Mouse (Mus musculus) cerebellum, adult (tissue): ENCODE measurements at regions not wholly inside any gene's neighbourhood (a gene's known extent, or its start where the extent isn't known, plus 50 kb on each side); places are given as distances from the start of the nearest gene placed in this dataset.
A peak's percentile ranks its signal among the peaks of the same experiment; 100 is the strongest.

Experiments
- ATAC-seq: cut with Nextera tagmentation; 2 replicates; pipeline ENCODE4 v1.9.2; 2017; ENCODE audit warnings: mild to moderate bottlenecking, moderate library complexity, mixed read lengths; ENCODE audit not compliant: insufficient number of reproducible peaks, low FRiP score, low TSS enrichment

GRCm38 (mm10) chr3:83663716-83664115 is 102.4 kb upstream of the Sfrp2 start:
- no peak for ATAC-seq

DNA sequence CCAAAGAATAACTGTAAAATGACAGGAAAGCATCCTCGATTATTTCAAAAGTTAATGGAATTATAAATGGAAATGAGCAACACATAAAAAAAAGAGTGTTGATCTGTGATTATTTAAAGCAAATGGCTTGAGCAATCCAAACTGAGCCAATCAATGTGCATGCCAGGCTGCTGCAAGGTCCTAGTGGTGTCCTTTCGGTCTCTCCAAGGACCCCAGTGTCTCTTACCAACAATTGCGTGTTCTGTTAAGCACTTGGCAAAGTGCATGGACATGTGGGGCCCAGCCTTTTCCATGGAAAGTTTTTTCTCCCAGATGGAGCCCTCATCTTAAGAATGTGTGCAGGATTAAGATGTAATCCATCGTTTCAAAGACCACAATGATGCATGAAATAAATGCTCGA is 90.0 kb upstream of the Sfrp2 start:
- no peak for ATAC-seq

GRCm38 (mm10) chr3:83686611-83687010 is 79.5 kb upstream of the Sfrp2 start:
- no peak for ATAC-seq

- no peak for ATAC-seq
These were observed 78.6 kb upstream of the Sfrp2 start for GRCm38 (mm10) chr3:83687503-83687902.

DNA sequence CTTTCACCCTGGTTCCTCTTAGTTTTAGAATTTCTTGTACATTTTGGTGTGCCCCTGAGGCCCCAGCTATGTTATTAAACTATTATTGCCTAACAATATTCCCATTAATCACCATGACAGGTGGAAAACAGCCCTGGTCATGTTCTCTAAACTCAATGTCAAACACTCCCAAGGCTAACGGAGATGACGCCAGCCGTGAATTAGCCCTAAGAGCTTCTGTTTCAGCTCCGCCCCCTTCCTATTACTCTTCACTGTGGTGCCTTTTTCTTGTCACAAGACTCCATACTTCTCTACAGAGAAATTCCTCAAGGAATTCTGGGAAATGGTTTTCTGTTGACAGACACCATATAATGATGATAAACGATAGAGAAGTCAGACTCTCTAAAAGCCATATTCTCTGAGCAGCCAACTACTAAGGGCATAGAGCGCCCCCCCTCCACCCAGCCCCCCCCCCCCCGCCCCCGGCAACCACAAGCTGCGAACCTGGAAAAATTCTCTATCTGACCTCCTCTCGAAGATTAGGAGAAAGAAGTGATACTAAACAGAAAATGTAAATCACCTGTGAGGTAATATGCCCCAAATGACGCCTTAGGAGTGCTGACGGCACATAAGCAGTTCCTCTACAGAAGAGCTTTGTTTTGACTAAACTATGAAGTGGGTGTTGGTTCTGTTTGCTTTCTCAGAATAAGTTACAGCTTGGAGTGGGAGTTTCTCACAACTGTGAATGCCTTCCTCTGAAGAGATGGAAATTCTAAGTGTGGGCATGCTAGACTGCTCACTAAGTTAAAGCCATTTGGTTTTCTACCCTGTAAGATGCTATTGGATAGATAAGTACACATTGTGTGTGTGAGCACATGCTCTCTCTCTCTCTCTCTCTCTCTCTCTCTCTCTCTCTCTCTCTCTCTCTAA is 76.8 kb upstream of the Sfrp2 start:
- no peak for ATAC-seq

- no peak for ATAC-seq
These were observed 71.6 kb upstream of the Sfrp2 start for GRCm38 (mm10) chr3:83694505-83694904.

DNA sequence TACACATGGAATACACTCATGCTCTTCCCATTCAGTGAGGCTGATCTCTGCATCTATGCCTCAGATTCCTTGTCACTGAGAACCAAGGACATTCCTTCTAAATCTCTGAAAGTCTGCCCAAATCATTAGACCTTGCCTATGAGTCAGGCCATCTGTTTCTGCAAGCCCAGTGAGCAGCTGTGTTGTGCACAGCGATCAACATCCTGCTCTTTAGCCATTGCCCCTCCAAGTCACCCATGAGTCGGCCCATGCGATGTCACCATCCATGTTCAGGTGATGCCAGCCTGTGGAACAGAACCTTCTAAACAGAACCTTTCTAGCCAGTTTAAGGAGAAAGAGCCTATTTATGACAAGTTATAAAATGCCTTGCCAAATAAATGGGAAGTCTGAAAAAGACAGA is 66.4 kb upstream of the Sfrp2 start:
- no peak for ATAC-seq

DNA sequence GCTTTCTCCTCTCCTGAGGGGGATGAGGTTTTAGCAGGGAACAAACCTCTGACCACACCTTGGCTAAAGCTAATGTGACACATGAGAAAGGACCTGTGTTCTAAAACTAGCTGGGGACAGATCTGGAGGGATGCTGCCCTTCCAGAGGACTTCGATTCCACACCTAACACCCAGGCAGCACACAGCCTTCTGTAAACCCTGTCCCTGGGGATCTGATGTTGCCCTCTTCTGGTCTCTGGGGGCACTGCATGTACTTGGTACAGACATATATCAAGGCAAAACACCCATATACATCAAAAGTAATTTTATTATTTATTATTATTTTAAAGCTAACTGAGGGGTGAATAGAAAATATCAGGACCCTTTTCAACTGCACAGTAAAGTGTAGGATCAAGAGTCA is 65.0 kb upstream of the Sfrp2 start:
- ATAC-seq: 0 out of 2 replicates have a peak, but pooled peaks have one; percentile 45

DNA sequence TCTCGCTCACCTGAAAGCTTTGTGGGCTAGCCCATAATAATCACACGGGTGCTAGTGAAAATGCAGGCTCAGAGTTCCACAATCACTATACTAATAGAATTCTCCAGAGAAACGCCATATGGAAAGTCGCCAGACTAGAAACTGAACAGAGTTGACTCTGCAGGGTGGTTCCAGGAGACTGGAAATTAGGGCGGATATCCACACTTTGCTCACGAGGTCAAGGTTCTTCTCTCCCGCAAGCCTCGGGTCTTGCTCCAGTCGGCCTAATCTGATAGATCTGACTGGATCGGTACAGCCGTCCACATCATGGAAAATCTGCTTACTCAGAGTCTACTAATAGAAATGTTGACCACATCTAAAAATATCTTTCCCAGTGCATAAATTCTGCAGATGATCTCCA is 61.6 kb upstream of the Sfrp2 start:
- no peak for ATAC-seq

DNA sequence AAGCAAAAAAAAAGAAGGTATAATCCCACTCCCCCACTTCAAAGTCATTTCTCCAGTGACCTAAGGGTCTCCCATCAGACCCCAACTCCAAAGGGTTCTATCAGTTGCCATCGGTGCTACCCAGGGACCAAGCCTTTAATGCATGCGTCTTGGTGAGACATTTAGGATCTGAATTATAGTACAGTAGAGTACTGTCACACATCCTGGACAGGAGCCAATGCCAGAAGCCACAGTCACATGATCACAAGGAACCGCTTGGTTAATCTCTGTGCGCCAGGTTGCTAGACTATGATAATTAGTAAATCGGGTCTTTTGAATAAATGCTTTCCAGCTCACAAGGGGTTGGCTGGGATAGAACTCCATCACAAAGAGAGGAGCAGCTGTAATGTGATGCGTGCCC is 60.9 kb upstream of the Sfrp2 start:
- no peak for ATAC-seq

GRCm38 (mm10) chr3:83706531-83707243 is 59.4 kb upstream of the Sfrp2 start:
- no peak for ATAC-seq

DNA sequence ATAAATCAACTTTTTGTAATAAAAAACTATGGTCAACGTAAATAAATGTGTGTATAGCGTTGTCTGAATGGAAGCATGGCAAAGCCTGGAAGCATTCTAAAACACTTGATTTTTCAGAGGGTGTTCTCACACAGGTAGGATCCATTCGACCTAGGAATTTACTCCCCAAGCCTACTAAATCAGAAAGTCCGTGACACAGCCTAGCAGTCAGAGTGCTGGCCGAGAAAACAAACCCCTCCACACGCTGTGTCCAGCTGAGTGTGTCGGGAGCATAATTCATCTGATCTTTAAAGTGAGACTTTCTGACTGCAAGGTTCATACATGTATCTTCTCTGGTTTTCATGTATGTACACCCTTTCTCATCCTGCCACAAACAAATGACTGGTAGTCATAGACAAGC is 58.8 kb upstream of the Sfrp2 start:
- ATAC-seq: no peak

- ATAC-seq: no peak
These were observed 57.1 kb upstream of the Sfrp2 start for GRCm38 (mm10) chr3:83708973-83709372.

DNA sequence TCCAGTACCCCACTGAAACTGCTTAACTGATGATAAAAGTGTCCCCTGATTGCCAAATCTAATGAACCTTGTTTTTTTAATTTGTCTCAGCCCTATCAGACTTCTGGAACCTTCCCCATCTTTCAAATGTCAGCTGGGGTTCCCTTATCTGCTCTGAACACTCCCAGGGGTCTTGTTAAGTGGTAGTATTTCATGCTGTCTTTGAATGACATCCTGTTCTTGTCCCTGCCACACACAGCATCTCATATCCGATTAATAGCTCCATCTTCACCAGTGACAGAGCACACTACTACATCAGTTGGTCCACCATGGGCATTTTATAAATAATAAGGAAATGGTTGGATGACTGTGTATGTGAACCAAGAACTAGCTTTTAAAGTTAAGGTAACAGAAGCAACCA is 56.6 kb upstream of the Sfrp2 start:
- no peak for ATAC-seq

DNA sequence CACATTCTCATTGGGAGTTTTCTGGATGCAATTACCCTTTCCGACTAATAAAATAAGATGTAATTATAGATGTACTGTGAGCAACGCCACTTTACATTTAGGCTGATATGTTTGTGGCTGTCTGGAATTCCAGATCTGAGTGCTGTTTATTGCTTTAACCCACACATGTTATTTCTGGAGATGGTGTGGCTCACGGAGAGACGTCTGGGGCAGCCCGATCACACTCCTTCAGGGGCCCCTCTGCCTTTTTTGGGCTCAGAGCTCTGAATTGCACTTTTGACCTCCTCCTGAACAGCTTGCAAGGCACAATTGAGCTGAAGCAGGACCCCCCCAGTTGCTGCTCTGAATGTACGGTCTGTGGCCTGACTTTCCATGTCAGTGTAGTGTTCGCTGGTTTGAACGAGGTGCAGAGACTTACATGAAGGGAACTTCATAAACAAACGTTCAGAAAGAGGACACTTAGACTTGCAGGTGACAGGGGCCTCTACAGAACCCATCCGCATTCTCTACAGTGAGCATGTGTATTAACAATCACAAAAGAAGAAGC is 55.1 kb upstream of the Sfrp2 start:
- ATAC-seq: no peak

GRCm38 (mm10) chr3:83712355-83712754 is 53.8 kb upstream of the Sfrp2 start:
- ATAC-seq: no peak

DNA sequence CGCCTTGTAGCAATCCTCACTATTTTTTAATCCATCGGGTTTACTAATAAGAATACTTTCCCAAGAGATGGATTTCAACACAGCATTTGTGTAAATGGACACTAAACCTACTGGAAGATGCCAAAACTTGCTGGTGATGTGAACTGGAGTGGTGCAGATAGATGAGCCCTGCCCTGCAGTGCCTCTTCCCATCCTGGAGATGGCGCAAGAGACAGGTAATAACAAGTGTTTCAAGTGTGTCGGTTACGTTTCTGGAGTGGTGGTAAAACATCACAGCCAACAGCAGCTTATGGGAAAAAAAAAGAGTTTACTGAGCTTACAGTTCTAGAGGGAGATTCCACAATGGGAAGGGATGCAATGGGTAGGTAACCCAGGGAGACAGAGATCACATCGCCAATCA is 51.5 kb upstream of the Sfrp2 start:
- no peak for ATAC-seq
